24 mouse cellular contexts compared by ENCODE assay signal in the genomic region with DNA sequence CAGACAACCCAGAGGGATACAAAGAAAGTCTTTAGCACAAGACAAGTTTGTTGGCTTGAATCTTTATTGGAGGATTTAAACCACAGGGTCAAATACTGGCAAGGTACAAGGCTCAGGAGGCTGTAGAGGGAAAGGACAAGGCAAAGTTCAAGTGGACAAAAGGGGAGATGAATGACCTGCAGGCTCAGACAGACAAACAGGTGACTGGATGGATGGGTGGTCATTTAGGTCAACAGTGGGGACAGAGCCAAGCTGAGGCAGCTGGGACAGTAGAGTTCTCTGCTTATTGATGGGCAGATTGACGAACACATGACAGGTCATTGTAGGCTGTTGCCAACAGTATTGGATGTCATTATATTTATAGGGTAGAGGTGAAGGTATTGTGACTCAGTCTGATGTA.
"Had no signal": no experiment of that assay in that cellular context is flagged by ENCODE, and none has a peak within 500 bp of the region (broad histone marks: within the 10 kb centered on the region; RNA-seq: fewer than 3 reads in every experiment).

No protein-coding gene starts in this region.

- H3K36me3 ChIP-seq: forebrain, embryonic 15.5 days; heart, embryonic 13.5 days; heart, embryonic 15.5 days; hindbrain, embryonic 13.5 days; hindbrain, embryonic 15.5 days; limb, embryonic 10.5 days; limb, embryonic 12.5 days; liver, embryonic 13.5 days; liver, embryonic 15.5 days had no signal

- DNase-seq: forebrain, postnatal 0 days; gastrocnemius, postnatal 14 days; gastrocnemius, postnatal 36 days; heart, adult 11 months; heart, adult 2 months; heart, postnatal 14 days; heart, postnatal 36 days; liver; liver, embryonic 13.5 days; liver, postnatal 0 days had no signal

- H3K9me3 ChIP-seq: forebrain, embryonic 15.5 days; heart, embryonic 13.5 days; heart, embryonic 15.5 days; hindbrain, embryonic 13.5 days; hindbrain, embryonic 15.5 days; limb, embryonic 10.5 days; limb, embryonic 12.5 days; liver, embryonic 13.5 days; liver, embryonic 15.5 days had no signal

- ATAC-seq: forebrain, embryonic 15.5 days; forebrain, postnatal 0 days; hindbrain, postnatal 0 days; intestine, embryonic 16.5 days; liver, postnatal 0 days had no signal

- H3K27me3 ChIP-seq: forebrain, embryonic 15.5 days; heart, embryonic 13.5 days; heart, embryonic 15.5 days; hindbrain, embryonic 13.5 days; hindbrain, embryonic 15.5 days; limb, embryonic 12.5 days; liver, embryonic 13.5 days; liver, embryonic 15.5 days had no signal

- H3K4me1 ChIP-seq: forebrain, embryonic 15.5 days; heart, embryonic 13.5 days; heart, embryonic 15.5 days; hindbrain, embryonic 13.5 days; hindbrain, embryonic 15.5 days; limb, embryonic 10.5 days; limb, embryonic 12.5 days; liver, embryonic 13.5 days; liver, embryonic 15.5 days had no signal

- H3K9ac ChIP-seq: forebrain, embryonic 15.5 days; forebrain, postnatal 0 days; heart, embryonic 13.5 days; heart, embryonic 15.5 days; hindbrain, embryonic 13.5 days; hindbrain, embryonic 15.5 days; limb, embryonic 12.5 days; liver, embryonic 13.5 days; liver, embryonic 15.5 days; liver, postnatal 0 days had no signal

- H3K27ac ChIP-seq: forebrain, embryonic 15.5 days; heart, adult 2 months; heart, embryonic 13.5 days; heart, embryonic 15.5 days; hindbrain, embryonic 13.5 days; hindbrain, embryonic 15.5 days; hindbrain, postnatal 0 days; kidney, postnatal 0 days; layer of hippocampus, adult 2 months; left cerebral cortex, adult 2 months; limb, embryonic 10.5 days; limb, embryonic 12.5 days; liver, embryonic 13.5 days; liver, embryonic 15.5 days had no signal

- H3K4me3 ChIP-seq: forebrain, embryonic 15.5 days; heart, adult 2 months; heart, embryonic 13.5 days; heart, embryonic 15.5 days; hindbrain, embryonic 13.5 days; hindbrain, embryonic 15.5 days; layer of hippocampus, adult 2 months; left cerebral cortex, adult 2 months; limb, embryonic 10.5 days; limb, embryonic 12.5 days; liver, embryonic 13.5 days; liver, embryonic 15.5 days had no signal

- H3K4me2 ChIP-seq: forebrain, embryonic 15.5 days; heart, embryonic 11.5 days; heart, embryonic 13.5 days; heart, embryonic 15.5 days; hindbrain, embryonic 13.5 days; hindbrain, embryonic 15.5 days; limb, embryonic 12.5 days; liver, embryonic 13.5 days; liver, embryonic 15.5 days had no signal
